Mouse (Mus musculus): ENCODE measurements around the gene Plpp6.

- TF ChIP-seq MAX (IDR thresholded peaks at IDR 0.05; ENCODE audit: low read length) = no peak
- no peak for TF ChIP-seq SIN3A (IDR thresholded peaks at IDR 0.05; ENCODE audit: low read length)
- no peak for TF ChIP-seq SMC3 (IDR thresholded peaks at IDR 0.05; ENCODE audit: low read depth, low read length)
- no peak for TF ChIP-seq ZNF384 (IDR thresholded peaks at IDR 0.05; ENCODE audit: low read depth, low read length)
- TF ChIP-seq ELF1 (IDR thresholded peaks at IDR 0.05; ENCODE audit: low read depth, low read length) = no peak
- TF ChIP-seq MEF2A (IDR thresholded peaks at IDR 0.05; ENCODE audit: borderline replicate concordance, low read depth, low read length) = no peak
Measured at GRCm38 (mm10) chr19:28951251-28951650, 12.5 kb upstream of the Plpp6 start.
